Mouse (Mus musculus) gastrocnemius, adult 2 months (tissue): ENCODE measurements around the gene Sirt1. TPM values are rescaled to one million over a fixed set of nuclear protein-coding genes. Genes with fewer than 3 reads are reported as not detected.
"Not testable (repeated sequence)": the region's sequence is repeated elsewhere in the genome, so short reads cannot be mapped to it uniquely, and the experiment has no call there.

Source experiments
- DNase-seq: peaks from one replicate; pipeline ENCODE4 v3.0.0; 2022
- H3K27ac ChIP-seq: fragments of 200-600 bp; 2 replicates; pipeline ENCODE4 v1.8.1; 2022; ENCODE audit warnings: mild to moderate bottlenecking
- H3K4me3 ChIP-seq: fragments of 200-600 bp; 2 replicates; pipeline ENCODE4 v1.8.1; 2022; ENCODE audit warnings: mild to moderate bottlenecking, moderate library complexity
- CTCF ChIP-seq: fragments of 200-600 bp; IDR thresholded peaks from 2 replicates; pipeline ENCODE4 v1.8.1; 2022; ENCODE audit warnings: antibody characterized with exemption, mild to moderate bottlenecking, moderate library complexity
- intact Hi-C: fragments of 180-260 bp; cut with DNase I; formaldehyde crosslinking; loops from one replicate; pipeline ENCODE4 v1.15.1; 2025
- total RNA-seq, 2 experiments: library from RNA; stranded (reverse); gene quantifications; 2 replicates each; pipeline ENCODE4 v1.2.3; 2021

Gene Sirt1
- total RNA-seq, 2 experiments from 2014 or later: 8.0 to 9.2 TPM

DNA sequence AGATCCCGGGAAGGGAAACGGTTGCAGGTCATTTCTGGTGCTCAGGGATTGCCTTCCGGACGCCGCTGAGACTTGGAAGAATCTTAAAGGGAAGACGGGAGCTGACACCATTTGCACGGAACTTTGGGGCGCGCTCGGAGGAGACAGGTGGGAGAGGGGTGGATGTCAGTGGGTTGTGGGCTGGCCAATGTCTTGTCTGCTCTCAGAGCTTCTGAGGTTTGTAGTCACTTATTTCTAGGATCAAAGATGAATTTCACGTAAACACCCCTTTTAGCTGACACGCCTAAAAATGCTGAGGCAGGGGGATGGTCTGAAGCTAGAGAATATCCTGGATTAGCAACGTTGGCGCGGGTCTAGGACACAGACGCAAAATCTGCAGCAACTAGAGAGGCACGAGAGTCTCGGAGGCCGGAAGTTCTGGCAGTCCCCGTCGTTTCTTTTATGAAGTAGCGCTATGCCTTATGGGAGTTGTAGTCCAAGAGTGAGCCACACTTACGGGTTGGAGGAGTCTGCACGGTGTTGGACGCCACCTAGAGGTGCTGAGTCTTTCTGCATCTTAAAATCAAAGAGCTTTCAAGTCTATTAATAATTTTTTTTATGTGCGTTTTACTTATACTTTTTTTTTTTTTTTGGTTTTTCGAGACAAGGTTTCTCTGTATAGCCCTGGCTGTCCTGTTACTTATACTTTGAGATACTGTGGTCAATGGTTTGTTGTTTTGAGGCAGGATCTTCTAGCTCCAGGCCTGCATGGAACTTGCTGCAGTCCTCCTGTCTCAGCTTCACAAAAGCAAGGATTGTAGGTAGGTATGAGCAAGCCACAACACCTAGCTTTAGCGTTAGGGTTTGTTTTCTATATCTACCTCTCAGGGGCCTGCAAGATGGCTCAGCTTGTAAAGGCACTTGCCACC, 1.1 kb upstream of the Sirt1 start, which contains the start of gene Dnajc12:
Gene Dnajc12 (plus strand): TSS at position 72 of the 908 bp plus-strand sequence.
- peak; percentile 84 for DNase-seq
- peak within 1 kb of the TSS; percentile 84 for H3K4me3 ChIP-seq
- intact Hi-C loops: no loop called here
- peak within 1 kb of the TSS; percentile 90 for H3K27ac ChIP-seq
- peak; percentile 83 for TF ChIP-seq CTCF

DNA sequence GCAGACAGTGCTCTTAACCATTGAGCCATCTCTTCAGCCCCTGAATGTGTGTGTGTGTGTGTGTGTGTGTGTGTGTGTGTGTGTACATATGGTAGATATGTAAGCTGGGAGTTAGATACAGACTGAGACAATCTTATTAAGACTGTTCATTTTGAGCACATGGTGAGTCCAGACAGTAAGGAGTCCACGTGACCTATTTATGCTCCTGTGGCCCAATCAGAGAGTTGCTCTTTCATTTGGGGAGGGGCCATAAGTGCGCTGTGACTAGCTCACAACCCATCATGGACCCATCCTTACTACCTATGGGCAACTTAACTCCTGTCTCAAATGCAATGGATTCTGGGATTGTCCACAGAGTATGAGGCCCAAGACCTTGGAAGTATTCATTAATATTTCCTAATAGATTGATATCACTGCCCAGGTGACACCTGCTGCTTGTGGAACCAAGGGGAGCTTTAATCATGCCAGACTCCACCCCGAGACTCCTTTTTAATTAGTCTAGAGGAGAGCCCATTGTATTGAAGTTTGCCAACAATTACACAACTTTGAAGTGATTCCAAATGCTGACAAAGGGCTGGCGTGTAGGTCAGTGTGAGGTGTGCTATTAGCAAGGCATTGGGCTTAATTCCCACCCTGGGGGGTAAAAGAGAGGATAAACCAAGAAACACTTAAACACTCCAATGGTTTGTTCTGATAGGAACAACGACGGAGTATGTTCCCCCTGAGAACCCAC, 2.4 kb downstream of the Sirt1 start:
- TF ChIP-seq CTCF: no peak
- intact Hi-C loops: loop anchor here (5.0 kb wide), 1 partner anchor 227 kb away; no protein-coding TSS in a partner anchor
- H3K4me3 ChIP-seq: no peak overlapping the region
- no peak overlapping the region for H3K27ac ChIP-seq
- no peak for DNase-seq

DNA sequence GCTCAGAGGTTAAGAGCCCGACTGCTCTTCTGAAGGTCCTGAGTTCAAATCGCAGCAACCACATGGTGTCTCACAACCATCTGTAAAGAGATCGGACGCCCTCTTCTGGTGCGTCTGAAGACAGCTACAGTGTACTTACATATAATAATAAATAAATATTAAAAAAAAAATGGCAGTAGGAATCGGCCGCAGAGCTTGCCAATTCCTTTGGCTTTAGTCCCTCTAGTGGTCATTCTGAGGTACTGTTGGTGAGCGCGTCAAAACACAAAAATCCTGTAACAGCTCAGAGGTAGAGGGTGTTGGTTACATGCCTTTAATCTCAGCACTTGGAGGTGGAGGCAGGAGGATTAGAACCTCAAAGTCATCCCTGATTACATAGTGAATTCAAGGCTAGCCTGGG, 4.0 kb downstream of the Sirt1 start:
- Histone ChIP-seq H3K27ac (no peak overlapping the region), H3K4me3 (no peak overlapping the region)
- intact Hi-C loops: loop anchor here (1.0 to 5.0 kb wide), 3 partner anchors 38 to 225 kb away; no protein-coding TSS in a partner anchor
- DNase-seq: peak; percentile 56
- peak; percentile 95 for TF ChIP-seq CTCF

DNA sequence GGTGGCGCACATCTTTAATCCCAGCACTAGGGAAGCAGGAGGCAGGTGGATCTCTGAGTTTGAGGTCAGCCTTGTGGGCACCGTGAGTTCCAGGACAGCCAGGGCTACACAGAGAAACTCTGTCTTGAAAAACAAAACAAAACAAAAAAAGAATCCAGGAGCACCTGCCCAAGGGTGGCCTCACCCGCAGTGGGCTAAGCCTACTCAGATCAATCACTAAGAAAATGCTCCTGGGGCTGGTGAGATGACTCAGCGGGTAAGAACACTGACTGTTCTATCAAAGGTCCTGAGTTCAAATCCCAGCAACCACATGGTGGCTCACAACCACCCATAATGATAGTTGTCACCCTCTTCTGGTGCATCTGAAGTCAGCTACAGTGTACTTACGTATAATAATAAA, 5.2 kb downstream of the Sirt1 start:
- intact Hi-C loops: loop anchor here (2.0 to 5.0 kb wide), 2 partner anchors 68 to 224 kb away; no protein-coding TSS in a partner anchor
- no peak for DNase-seq
- H3K4me3 ChIP-seq: no peak overlapping the region
- no peak for TF ChIP-seq CTCF
- H3K27ac ChIP-seq: no peak overlapping the region

DNA sequence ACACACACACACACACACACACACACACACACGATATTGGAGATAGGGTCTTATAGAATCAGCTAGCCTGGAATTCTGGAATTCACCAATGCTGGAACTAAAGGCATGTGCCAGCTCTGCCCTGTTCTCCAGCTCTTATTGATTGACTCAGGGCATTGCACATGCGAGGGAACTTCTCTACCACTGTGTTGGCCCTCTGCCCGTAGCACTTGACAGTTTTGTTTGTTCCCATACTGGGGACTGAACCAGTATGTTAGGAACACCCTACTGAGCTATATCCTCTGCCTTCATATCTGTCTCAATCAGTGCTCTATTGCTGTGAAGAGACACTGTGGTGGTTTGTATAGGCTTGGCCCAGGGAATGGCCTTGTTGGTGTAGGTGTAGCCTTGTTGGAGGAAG, 13.5 kb downstream of the Sirt1 start:
- no peak overlapping the region for H3K27ac ChIP-seq
- no peak for DNase-seq
- no peak overlapping the region for H3K4me3 ChIP-seq
- intact Hi-C loops: no loop called here
- no peak for TF ChIP-seq CTCF

DNA sequence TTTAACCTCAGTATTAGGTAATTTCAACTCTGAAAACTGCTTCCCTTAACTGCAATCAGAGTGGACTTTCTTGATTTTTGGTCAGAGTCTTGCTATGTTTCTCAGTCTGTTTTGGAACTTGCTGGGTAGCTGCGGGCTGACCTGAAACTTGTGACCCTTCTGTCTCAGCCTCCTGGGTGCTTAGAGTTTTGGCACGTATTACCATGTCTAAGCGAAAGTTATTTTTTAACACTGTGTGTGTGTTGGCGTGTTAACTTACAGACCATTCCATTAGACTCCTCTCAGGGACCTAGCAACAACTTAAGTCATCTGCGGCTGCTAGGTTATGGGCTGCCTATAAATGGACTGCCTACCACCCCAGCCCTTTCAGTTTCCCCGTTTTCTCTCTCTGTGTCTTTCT, 14.1 kb downstream of the Sirt1 start:
- DNase-seq: no peak
- Histone ChIP-seq H3K27ac (peak overlapping the region; percentile 72), H3K4me3 (peak overlapping the region; percentile 46)
- TF ChIP-seq CTCF: no peak
- intact Hi-C loops: no loop called here

DNA sequence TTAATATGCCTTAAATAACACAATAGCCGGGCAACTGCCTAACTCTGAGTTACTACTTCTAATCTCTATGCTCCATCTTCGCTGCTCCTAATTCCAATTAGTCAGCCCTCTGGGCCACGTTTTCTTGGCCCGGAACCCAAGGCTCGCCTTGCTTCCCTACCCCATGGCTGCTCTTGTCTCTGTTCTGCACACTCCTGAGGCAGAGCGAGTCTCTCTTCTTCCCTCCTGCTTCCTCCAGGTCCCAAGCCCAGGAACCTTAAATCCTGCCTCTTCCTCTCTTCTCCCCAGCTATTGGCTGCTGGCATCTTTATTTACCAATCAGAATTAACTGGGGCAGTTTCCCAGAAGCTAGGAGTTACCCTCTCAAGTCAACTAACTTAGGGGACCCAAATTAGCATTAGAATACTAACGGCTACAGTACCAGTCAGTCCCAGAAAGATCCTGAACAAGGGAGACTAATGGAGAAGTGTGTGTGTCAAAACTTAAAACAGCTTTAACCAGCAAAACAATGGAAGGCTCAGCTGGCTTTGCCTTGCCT, 15.5 kb downstream of the Sirt1 start:
- DNase-seq: no peak
- no peak for TF ChIP-seq CTCF
- intact Hi-C loops: no loop called here
- no peak overlapping the region for H3K4me3 ChIP-seq
- no peak overlapping the region for H3K27ac ChIP-seq

DNA sequence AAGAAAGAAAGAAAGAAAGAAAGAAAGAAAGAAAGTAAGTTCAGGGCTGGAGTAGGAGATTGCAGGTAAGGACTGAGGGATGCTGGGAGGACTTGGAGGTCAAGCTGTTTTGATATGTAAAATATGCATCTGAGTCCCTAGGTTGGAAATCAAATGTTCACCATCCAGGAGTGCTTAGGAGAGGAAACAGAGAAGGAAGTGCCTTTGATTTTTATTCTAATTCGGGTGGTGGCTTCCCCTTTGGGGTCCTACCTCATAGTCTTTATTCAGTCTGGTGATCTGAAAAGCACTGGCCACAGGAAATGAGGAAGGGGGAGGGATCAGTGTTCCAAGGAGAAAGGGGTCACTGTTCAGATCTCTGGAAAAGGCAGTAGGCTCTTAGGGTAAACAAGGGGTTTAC, 21.0 kb downstream of the Sirt1 start:
- H3K27ac ChIP-seq: no peak overlapping the region
- no peak for TF ChIP-seq CTCF
- no peak overlapping the region for H3K4me3 ChIP-seq
- no peak for DNase-seq
- intact Hi-C loops: no loop called here

DNA sequence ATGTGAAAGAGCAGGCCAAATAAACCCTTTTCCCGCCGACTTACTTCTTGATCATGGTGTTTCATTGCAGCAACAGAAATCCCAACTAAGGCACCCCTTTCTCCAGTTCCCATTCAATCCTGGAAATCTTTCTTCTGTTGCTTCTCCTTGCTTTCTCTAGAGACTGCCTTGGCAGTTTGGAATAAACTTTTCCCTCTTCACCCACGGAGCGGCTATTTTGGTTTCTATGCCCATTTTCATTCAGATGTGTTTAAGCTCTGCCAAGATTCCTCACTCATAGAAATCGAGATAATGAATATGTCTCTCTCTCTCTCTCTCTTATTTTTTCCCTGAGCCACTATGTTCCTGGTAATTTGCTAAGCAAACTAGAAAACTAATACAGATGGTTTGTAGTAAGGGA, 29.4 kb downstream of the Sirt1 start:
- intact Hi-C loops: no loop called here
- TF ChIP-seq CTCF: no peak

DNA sequence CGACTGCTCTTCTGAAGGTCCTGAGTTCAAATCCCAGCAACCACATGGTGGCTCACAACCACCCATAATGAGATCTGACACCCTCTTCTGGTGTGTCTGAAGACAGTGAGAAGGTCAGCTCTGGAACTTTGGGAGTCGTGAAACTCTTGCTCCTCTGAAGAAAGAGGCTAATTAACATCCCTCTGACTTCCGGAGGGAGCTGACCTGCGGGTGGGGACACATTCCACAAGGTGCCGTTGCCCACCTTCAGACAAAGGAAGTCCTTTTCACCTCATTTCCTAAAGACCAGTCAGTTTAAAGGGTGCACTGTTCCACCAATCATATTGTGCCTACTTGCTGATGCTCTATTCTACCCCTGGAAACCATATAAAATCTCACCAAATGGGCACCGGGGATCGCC, 30.4 kb downstream of the Sirt1 start:
- H3K27ac ChIP-seq, intact Hi-C loops, DNase-seq, H3K4me3 ChIP-seq: not testable (repeated sequence)

More for the DNA sequence above, 29.4 kb downstream of the Sirt1 start:
- Histone ChIP-seq H3K27ac (no peak overlapping the region), H3K4me3 (no peak overlapping the region)
- DNase-seq: no peak

DNA sequence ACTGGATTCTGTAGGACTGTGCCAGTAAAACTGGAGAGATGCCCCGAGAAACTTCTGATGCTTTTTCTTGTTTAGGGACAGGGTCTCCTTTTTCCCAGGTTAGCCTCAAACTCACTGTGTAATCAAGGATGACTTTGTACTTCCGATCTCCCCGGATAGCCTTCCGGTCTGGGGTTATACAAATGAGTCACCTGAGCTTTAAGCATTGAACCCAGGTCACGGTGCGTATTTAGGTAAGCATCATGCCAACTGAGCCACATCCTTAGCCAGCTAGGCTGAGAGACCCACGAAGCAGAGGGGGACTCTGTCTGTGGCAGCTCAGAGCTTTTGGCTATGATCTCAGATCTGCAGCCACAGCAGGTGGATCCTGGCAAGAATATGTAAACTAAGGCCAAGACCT, 30.8 kb downstream of the Sirt1 start:
- no peak for DNase-seq
- no peak for TF ChIP-seq CTCF
- intact Hi-C loops: no loop called here
- Histone ChIP-seq H3K27ac (no peak overlapping the region), H3K4me3 (no peak overlapping the region)

DNA sequence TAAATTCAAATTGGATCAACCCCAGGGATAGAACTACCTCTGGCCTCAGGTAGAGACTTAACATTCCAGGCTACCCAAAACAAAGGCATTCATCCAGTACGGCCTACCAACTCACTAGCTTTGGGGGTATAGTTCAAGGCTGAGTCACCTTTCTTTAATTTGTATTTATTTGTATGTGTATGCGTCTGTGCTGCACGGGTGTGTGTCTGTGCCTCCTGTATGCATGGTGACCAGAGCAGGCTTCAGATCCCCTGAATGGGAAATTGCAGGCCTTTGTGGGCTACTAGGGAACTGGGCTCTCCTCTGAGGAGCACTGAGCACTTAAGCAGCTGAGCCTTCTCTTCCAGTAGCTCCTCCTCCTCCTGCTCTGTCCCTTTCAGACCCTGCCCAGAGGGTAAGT, 33.2 kb downstream of the Sirt1 start:
- H3K4me3 ChIP-seq: no peak overlapping the region
- no peak overlapping the region for H3K27ac ChIP-seq
- no peak for DNase-seq
- no peak for TF ChIP-seq CTCF
- intact Hi-C loops: no loop called here

DNA sequence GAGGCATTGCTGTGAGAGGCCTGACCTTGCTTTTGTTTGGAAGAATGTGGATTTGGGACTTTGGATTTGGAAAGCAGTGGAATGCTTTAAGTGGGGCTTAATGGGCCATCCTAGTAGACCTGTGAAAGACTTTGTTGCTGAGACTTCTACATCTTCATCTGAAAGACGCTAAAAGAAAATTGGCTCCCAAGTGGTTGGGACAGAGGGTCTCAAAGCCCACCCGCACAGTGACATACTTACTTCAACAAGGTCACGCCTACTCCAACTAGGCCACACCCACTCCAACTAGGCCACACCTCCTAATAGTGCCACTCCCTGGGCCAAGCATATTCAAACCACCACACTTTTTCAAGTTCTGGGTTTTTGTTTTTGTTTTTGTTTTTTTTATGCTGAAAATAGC, 36.8 kb downstream of the Sirt1 start:
- no peak for DNase-seq
- no peak overlapping the region for H3K4me3 ChIP-seq
- no peak for TF ChIP-seq CTCF
- no peak overlapping the region for H3K27ac ChIP-seq
- intact Hi-C loops: no loop called here
